Mouse (Mus musculus) forebrain, postnatal 0 days (tissue): ENCODE measurements around the gene Tns3. TPM values are rescaled to one million over a fixed set of nuclear protein-coding genes. Genes with fewer than 3 reads are reported as not detected.

Experiments used
- ATAC-seq: fragments of 200-750 bp; cut with Nextera tagmentation; 2 replicates; pipeline ENCODE4 v1.8.0; 2017; ENCODE audit warnings: mild to moderate bottlenecking, moderate library complexity
- DNase-seq: peaks from one replicate; pipeline ENCODE4 v3.0.0-alpha.2; 2015
- H3K27ac ChIP-seq: fragments of 300-500 bp; sonication (generic); 2 replicates; pipeline ENCODE4 v1.5.1; 2014; ENCODE audit warnings: low read depth, mild to moderate bottlenecking, antibody characterized with exemption, low read length, moderate library complexity, mixed read lengths
- H3K27me3 ChIP-seq: fragments of 300-500 bp; sonication (generic); 2 replicates; pipeline ENCODE4 v1.6.1; 2014; ENCODE audit warnings: mild to moderate bottlenecking, low read length, mixed read lengths; ENCODE audit not compliant: insufficient read depth
- H3K36me3 ChIP-seq: fragments of 300-500 bp; sonication (generic); 2 replicates; pipeline ENCODE4 v1.6.1; 2014; ENCODE audit warnings: mild to moderate bottlenecking, moderate library complexity; ENCODE audit not compliant: insufficient read depth
- H3K4me1 ChIP-seq: fragments of 300-500 bp; sonication (generic); 2 replicates; pipeline ENCODE4 v1.6.1; 2014; ENCODE audit warnings: antibody characterized with exemption; ENCODE audit not compliant: insufficient read depth
- H3K4me2 ChIP-seq: fragments of 300-500 bp; sonication (generic); 2 replicates; pipeline ENCODE4 v1.6.1; 2014; ENCODE audit warnings: low read depth, mild to moderate bottlenecking, moderate library complexity
- H3K4me3 ChIP-seq: fragments of 300-500 bp; sonication (generic); 2 replicates; pipeline ENCODE4 v1.5.1; 2014; ENCODE audit warnings: low read depth, low read length, mixed read lengths
- H3K9ac ChIP-seq: fragments of 300-500 bp; sonication (generic); 2 replicates; pipeline ENCODE4 v1.6.1; 2014; ENCODE audit warnings: mild to moderate bottlenecking
- H3K9me3 ChIP-seq: fragments of 300-500 bp; sonication (generic); 2 replicates; pipeline ENCODE4 v1.6.1; 2016; ENCODE audit warnings: low read length
- CTCF ChIP-seq: sonication (generic); IDR thresholded peaks from 2 replicates; pipeline ENCODE4 v1.5.1; 2016; ENCODE audit warnings: antibody characterized with exemption, control low read depth, low read depth
- WGBS: fragments of 180-500 bp; shearing (Covaris S2); extraction: QIAGEN DNeasy Blood & Tissue Kit; methylation state at CpG from one replicate; pipeline ENCODE4 v1.1.7; 2014; 5-methylcytosine and 5-hydroxymethylcytosine counted together
- polyA plus RNA-seq: library from polyadenylated mRNA; unstranded; fragments of >200 nt; fragmentation: Nextera tagmentation; extraction: Ambion mirVana; gene quantifications from 2 replicates; pipeline ENCODE4 v1.2.1, GENCODE M21; 2015
- total RNA-seq: library from RNA; depleted of rRNA; stranded (reverse); fragments of >200 nt; gene quantifications from 2 replicates; pipeline ENCODE4 v1.2.3, GENCODE M21; 2014

The Tns3 gene
- total and polyA plus RNA-seq, 2 experiments from 2014 or later: 6.2 to 26.5 TPM

- peak overlapping the region; percentile 54 for H3K27ac ChIP-seq
- WGBS: 20% methylated on average over 9 of the region's 9 CpGs
- no peaks in the 10 kb centered on the region for H3K36me3 ChIP-seq
- H3K9ac ChIP-seq: no peak overlapping the region
- H3K4me3 ChIP-seq: no peak overlapping the region
- DNase-seq (no peak), ATAC-seq (peak; percentile 67)
- no peak for TF ChIP-seq CTCF
- no peaks in the 10 kb centered on the region for H3K27me3 ChIP-seq
- peaks cover 7% of the 10 kb centered on the region; the same call in 1 of the 2 replicates for H3K4me1 ChIP-seq
- no peak overlapping the region for H3K4me2 ChIP-seq
- no peaks in the 10 kb centered on the region for H3K9me3 ChIP-seq
Observed at GRCm38 (mm10) chr11:8456586-8457285, 207.6 kb downstream of the Tns3 start.

GRCm38 (mm10) chr11:8455650-8456049, 208.7 kb downstream of the Tns3 start:
- no peaks in the 10 kb centered on the region for H3K36me3 ChIP-seq
- H3K4me1 ChIP-seq: peaks cover 7% of the 10 kb centered on the region; the same call in 1 of the 2 replicates
- no peak for DNase-seq
- H3K4me3 ChIP-seq: no peak overlapping the region
- no peaks in the 10 kb centered on the region for H3K27me3 ChIP-seq
- 0 out of 2 replicates have a peak overlapping the region, but pooled peaks have one; percentile 35 for H3K27ac ChIP-seq
- no peak for TF ChIP-seq CTCF
- no peak overlapping the region for H3K9ac ChIP-seq
- no peaks in the 10 kb centered on the region for H3K9me3 ChIP-seq
- H3K4me2 ChIP-seq: no peak overlapping the region
- WGBS: 80% methylated on average over 6 of the region's 6 CpGs
- no peak for ATAC-seq

DNA sequence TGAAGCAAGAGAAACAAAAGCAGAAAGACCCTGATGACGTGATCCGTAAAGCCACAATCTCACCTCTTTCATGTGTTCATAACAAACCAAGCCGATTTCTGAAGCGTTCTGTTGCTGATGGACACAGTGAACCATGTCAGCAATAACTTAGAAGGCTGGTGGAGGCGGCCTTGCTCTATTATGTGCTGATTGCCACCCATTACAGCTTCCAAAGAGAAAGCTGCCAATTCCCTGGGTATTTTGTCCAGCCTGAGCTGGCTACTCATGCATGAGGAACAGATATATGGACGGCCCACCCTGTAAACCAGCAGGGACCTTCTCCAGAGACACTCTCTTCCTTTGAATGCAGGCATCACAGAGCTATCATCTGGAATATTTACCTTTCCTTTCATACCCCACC, 211.1 kb downstream of the Tns3 start:
- no peak overlapping the region for H3K9ac ChIP-seq
- no peaks in the 10 kb centered on the region for H3K36me3 ChIP-seq
- TF ChIP-seq CTCF: no peak
- no peak overlapping the region for H3K4me2 ChIP-seq
- ATAC-seq: peak; percentile 45; the same call in 1 of the 2 replicates
- no peak overlapping the region for H3K27ac ChIP-seq
- H3K27me3 ChIP-seq: no peaks in the 10 kb centered on the region
- WGBS: 33% methylated on average over 6 of the region's 6 CpGs
- H3K4me1 ChIP-seq: peaks cover 7% of the 10 kb centered on the region; the same call in 1 of the 2 replicates
- no peaks in the 10 kb centered on the region for H3K9me3 ChIP-seq
- DNase-seq: no peak
- H3K4me3 ChIP-seq: no peak overlapping the region

DNA sequence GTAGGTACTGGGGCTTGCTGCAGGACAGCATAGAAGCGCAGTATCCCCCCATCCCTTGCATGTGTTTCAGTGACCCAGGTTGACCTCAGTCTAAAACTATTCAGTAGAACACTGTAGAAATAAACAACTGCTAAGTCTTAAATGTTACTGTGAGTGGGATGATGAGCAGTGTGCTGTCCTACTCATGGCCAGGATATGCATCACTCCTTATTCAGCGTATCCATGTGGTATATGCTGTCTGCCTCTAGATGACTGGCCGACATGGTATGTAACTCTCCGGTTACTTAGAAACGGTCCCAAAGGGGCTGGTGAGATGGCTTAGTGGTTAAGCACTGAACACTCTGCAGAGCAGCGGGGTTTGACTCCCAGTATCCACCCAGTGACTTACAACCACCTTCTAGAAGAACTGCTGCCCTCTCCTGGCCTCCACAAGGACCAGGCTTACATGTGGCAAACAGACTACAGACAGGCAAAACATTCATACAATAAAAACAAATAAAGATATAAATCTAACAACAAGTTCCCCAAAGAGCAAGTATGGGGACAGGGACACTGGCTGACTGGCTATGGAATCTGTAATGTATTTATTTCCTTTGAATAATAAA, 212.6 kb downstream of the Tns3 start:
- no peaks in the 10 kb centered on the region for H3K27me3 ChIP-seq
- 94% methylated on average over 6 of the region's 6 CpGs for WGBS
- no peak for TF ChIP-seq CTCF
- ATAC-seq (no peak), DNase-seq (no peak)
- H3K4me2 ChIP-seq: no peak overlapping the region
- H3K4me1 ChIP-seq: no peaks in the 10 kb centered on the region; the same call in 1 of the 2 replicates
- H3K4me3 ChIP-seq: no peak overlapping the region
- H3K9ac ChIP-seq: no peak overlapping the region
- H3K36me3 ChIP-seq: no peaks in the 10 kb centered on the region
- H3K27ac ChIP-seq: no peak overlapping the region
- no peaks in the 10 kb centered on the region for H3K9me3 ChIP-seq

GRCm38 (mm10) chr11:8450540-8450939, 213.8 kb downstream of the Tns3 start:
- no peaks in the 10 kb centered on the region for H3K36me3 ChIP-seq
- H3K4me3 ChIP-seq: no peak overlapping the region
- H3K27me3 ChIP-seq: no peaks in the 10 kb centered on the region
- no peak for DNase-seq
- peaks cover 8% of the 10 kb centered on the region; the same call in 1 of the 2 replicates for H3K4me1 ChIP-seq
- H3K4me2 ChIP-seq: no peak overlapping the region
- ATAC-seq: no peak
- H3K9me3 ChIP-seq: no peaks in the 10 kb centered on the region
- TF ChIP-seq CTCF: no peak
- no peak overlapping the region for H3K27ac ChIP-seq
- WGBS: 85% methylated on average over 4 of the region's 4 CpGs
- no peak overlapping the region for H3K9ac ChIP-seq

DNA sequence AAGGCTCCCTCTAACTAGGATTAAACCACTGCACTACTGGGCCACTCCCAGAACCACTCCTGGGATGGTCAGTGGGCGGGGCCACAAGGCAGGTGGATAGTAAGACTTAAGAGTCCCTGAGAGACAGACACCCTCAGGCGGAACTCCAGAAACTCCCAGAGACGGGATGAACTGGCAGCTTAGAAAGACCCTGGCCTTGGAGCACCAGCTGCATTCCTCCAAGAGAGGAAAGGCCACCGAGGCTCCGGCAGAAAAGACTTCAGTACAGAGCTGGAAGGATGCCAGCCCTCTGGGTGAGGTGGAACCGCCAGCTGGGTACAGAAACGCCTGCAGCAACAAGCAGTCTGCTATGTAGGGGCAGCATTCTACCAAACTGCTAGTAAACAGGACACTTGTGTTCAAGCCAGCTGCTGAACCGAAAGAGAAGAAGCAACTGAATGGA, 218.4 kb downstream of the Tns3 start:
- Histone ChIP-seq H3K9ac (no peak overlapping the region), H3K4me3 (no peak overlapping the region), H3K4me2 (no peak overlapping the region), H3K27ac (peak overlapping the region; percentile 40; the same call in 1 of the 2 replicates), H3K4me1 (0 out of 2 replicates have a peak, but pooled peaks cover 15% of the 10 kb centered on the region), H3K27me3 (no peaks in the 10 kb centered on the region), H3K9me3 (no peaks in the 10 kb centered on the region), H3K36me3 (no peaks in the 10 kb centered on the region)
- no peak for TF ChIP-seq CTCF
- DNase-seq (peak; percentile 82), ATAC-seq (peak; percentile 84)
- 17% methylated on average over 8 of the region's 8 CpGs for WGBS
